Mouse (Mus musculus) myocyte (in vitro differentiated cells): ENCODE results near the gene Galntl5.

Source experiments
- E2F4 ChIP-seq: IDR thresholded peaks from one replicate; pipeline ENCODE4 v1.6.1; 2011; ENCODE audit warnings: mild to moderate bottlenecking, control low read depth, moderate library complexity; ENCODE audit not compliant: insufficient read depth
- MAX ChIP-seq: IDR thresholded peaks from one replicate; pipeline ENCODE4 v1.6.1; 2011; ENCODE audit warnings: low read depth, mild to moderate bottlenecking, control low read depth
- MYOD1 ChIP-seq, 3 experiments: IDR thresholded peaks; one replicate each; pipeline ENCODE4 v1.6.1; 2011; ENCODE audit warnings: control low read depth in 2 of 3, low read depth in 2 of 3, mild to moderate bottlenecking in 2 of 3, moderate library complexity in 1 of 3; ENCODE audit not compliant: insufficient read length in 2 of 3, control insufficient read depth in 1 of 3
- MYOG ChIP-seq, 3 experiments: IDR thresholded peaks; one replicate each; pipeline ENCODE4 v1.6.1; 2011; ENCODE audit warnings: control low read depth in 2 of 3, low read depth in 2 of 3, mild to moderate bottlenecking in 2 of 3; ENCODE audit not compliant: insufficient read length in 2 of 3, control insufficient read depth in 1 of 3, insufficient read depth in 1 of 3
- POLR2A ChIP-seq: IDR thresholded peaks from one replicate; pipeline ENCODE4 v1.6.1; 2011; ENCODE audit warnings: low read depth, mild to moderate bottlenecking, control low read depth, moderate library complexity; ENCODE audit not compliant: insufficient read length
- POLR2AphosphoS2 ChIP-seq: IDR thresholded peaks from one replicate; pipeline ENCODE4 v1.6.1; 2011; ENCODE audit warnings: low read depth, control low read depth; ENCODE audit not compliant: insufficient read length
- SRF ChIP-seq: IDR thresholded peaks from one replicate; pipeline ENCODE4 v1.6.1; 2011; ENCODE audit warnings: low read depth; ENCODE audit not compliant: control insufficient read depth, insufficient read length
- TCF12 ChIP-seq: IDR thresholded peaks from one replicate; pipeline ENCODE4 v1.6.1; 2011; ENCODE audit warnings: mild to moderate bottlenecking, control low read depth; ENCODE audit not compliant: poor library complexity, insufficient read depth, severe bottlenecking
- USF1 ChIP-seq: IDR thresholded peaks from one replicate; pipeline ENCODE4 v1.6.1; 2011; ENCODE audit warnings: low read depth, mild to moderate bottlenecking, control low read depth, moderate library complexity

- no peak for TF ChIP-seq POLR2A
- peak in 1 of 3 experiments; percentile 54 for TF ChIP-seq MYOD1 (IDR thresholded peaks at IDR 0.05; ENCODE audit: control insufficient read depth in 1 of 3, insufficient read length in 2 of 3, low read depth in 2 of 3)
- TF ChIP-seq MAX: no peak
- no peak for TF ChIP-seq USF1
- TF ChIP-seq TCF12: peak; percentile 15
- TF ChIP-seq POLR2AphosphoS2: no peak
- no peak for TF ChIP-seq MYOG (IDR thresholded peaks at IDR 0.05; ENCODE audit: control insufficient read depth in 1 of 3, insufficient read depth in 1 of 3, insufficient read length in 2 of 3, low read depth in 2 of 3)
- no peak for TF ChIP-seq E2F4
- TF ChIP-seq SRF: no peak
Observed at GRCm38 (mm10) chr5:25181004-25181531, at the start of gene Galntl5.
